Mouse (Mus musculus) erythroblast, adult 5-6 weeks (primary cell): ENCODE measurements around the gene Gm8127. TPM values are rescaled to one million over a fixed set of nuclear protein-coding genes. Genes with fewer than 3 reads are reported as not detected.

Experiments used
- total RNA-seq, 2 experiments: library from RNA; stranded (forward) in 1 of 2; stranded (reverse) in 1 of 2; fragments of 150-400 nt in 1 of 2; fragments of 200-764, 138-1000 nt in 1 of 2; gene quantifications; 2 replicates each; pipeline versions ENCODE4 v1.2.3 to v1.2.4; 2015 to 2017; ENCODE audit warnings: low replicate concordance in 2 of 2

The Gm8127 gene
- total RNA-seq, 2 experiments from 2014 or later, result not detected

Other genes with a start within 250 kb of the Gm8127 start
- gene Gm8094, start 217.2 kb downstream of the Gm8127 start, total RNA-seq (2015; ENCODE audit: low replicate concordance), result not detected in 2 replicates
- not detected in 2 replicates for gene Gm8094, start 217.2 kb downstream of the Gm8127 start, total RNA-seq (2017; ENCODE audit: low replicate concordance)
- gene Gm8104, start 193.2 kb downstream of the Gm8127 start, total RNA-seq (2015; ENCODE audit: low replicate concordance), result not detected in 2 replicates
- gene Gm8104, start 193.2 kb downstream of the Gm8127 start, total RNA-seq (2017; ENCODE audit: low replicate concordance), result not detected in 2 replicates
- gene Gm7233, start 114.0 kb downstream of the Gm8127 start, total RNA-seq (2015; ENCODE audit: low replicate concordance), result not detected in 2 replicates
- gene Gm7233, start 114.0 kb downstream of the Gm8127 start, total RNA-seq (2017; ENCODE audit: low replicate concordance), result not detected in 2 replicates
- not detected in 2 replicates for gene Gm8122, start 58.5 kb downstream of the Gm8127 start, total RNA-seq (2015; ENCODE audit: low replicate concordance)
- gene Gm8122, start 58.5 kb downstream of the Gm8127 start, total RNA-seq (2017; ENCODE audit: low replicate concordance), result not detected in 2 replicates
- gene Gm8126, start 35.2 kb downstream of the Gm8127 start, total RNA-seq (2015; ENCODE audit: low replicate concordance), result not detected in 2 replicates
- not detected in 2 replicates for gene Gm8126, start 35.2 kb downstream of the Gm8127 start, total RNA-seq (2017; ENCODE audit: low replicate concordance)
- gene Gm9732, start 18.8 kb downstream of the Gm8127 start, total RNA-seq (2015; ENCODE audit: low replicate concordance), result not detected in 2 replicates
- not detected in 2 replicates for gene Gm9732, start 18.8 kb downstream of the Gm8127 start, total RNA-seq (2017; ENCODE audit: low replicate concordance)
- gene 1700001F09Rik, start 54.0 kb upstream of the Gm8127 start, total RNA-seq (2015; ENCODE audit: low replicate concordance), result not detected in 2 replicates
- not detected in 2 replicates for gene 1700001F09Rik, start 54.0 kb upstream of the Gm8127 start, total RNA-seq (2017; ENCODE audit: low replicate concordance)
- not detected in 2 replicates for gene Gm8138, start 122.5 kb upstream of the Gm8127 start, total RNA-seq (2015; ENCODE audit: low replicate concordance)
- not detected in 2 replicates for gene Gm8138, start 122.5 kb upstream of the Gm8127 start, total RNA-seq (2017; ENCODE audit: low replicate concordance)
- gene Gm5799, start 249.7 kb upstream of the Gm8127 start, total RNA-seq (2015; ENCODE audit: low replicate concordance), result not detected in 2 replicates
- not detected in 2 replicates for gene Gm5799, start 249.7 kb upstream of the Gm8127 start, total RNA-seq (2017; ENCODE audit: low replicate concordance)